Mouse (Mus musculus) erythroblast, embryonic 14.5 days (primary cell): ENCODE data around the gene Taar7e. TPM values are rescaled to one million over a fixed set of nuclear protein-coding genes. Genes with fewer than 3 reads are reported as not detected.
"Not testable (repeated sequence)": the region's sequence is repeated elsewhere in the genome, so short reads cannot be mapped to it uniquely, and the experiment has no call there.

Experiments used
- H3K27me3 ChIP-seq: 2 replicates; pipeline ENCODE4 v1.6.1; 2012; ENCODE audit warnings: inconsistent platforms; ENCODE audit not compliant: control insufficient read depth
- H3K36me3 ChIP-seq: 2 replicates; pipeline ENCODE4 v1.6.1; 2012; ENCODE audit warnings: mild to moderate bottlenecking, inconsistent platforms; ENCODE audit not compliant: control insufficient read depth
- H3K4me1 ChIP-seq: 2 replicates; pipeline ENCODE4 v1.6.1; 2012; ENCODE audit warnings: inconsistent platforms; ENCODE audit not compliant: control insufficient read depth
- H3K4me3 ChIP-seq: replicated peaks from 2 replicates; pipeline ENCODE3; 2012; ENCODE audit warnings: moderate library complexity, mild to moderate bottlenecking, inconsistent platforms
- H3K9me3 ChIP-seq: 2 replicates; pipeline ENCODE4 v1.6.1; 2012; ENCODE audit warnings: low read length, inconsistent platforms, mixed read lengths; ENCODE audit not compliant: control insufficient read depth
- GATA1 ChIP-seq: IDR thresholded peaks from 2 replicates; pipeline ENCODE4 v1.6.1; 2012; ENCODE audit warnings: low read length, inconsistent platforms, mixed read lengths
- TAL1 ChIP-seq: IDR thresholded peaks from 3 replicates; pipeline ENCODE4 v1.6.1; 2012; ENCODE audit warnings: low read length, inconsistent platforms, mixed read lengths
- polyA plus RNA-seq: library from polyadenylated mRNA; stranded (reverse); fragments of >175 nt; gene quantifications from 2 replicates; pipeline ENCODE4 v1.2.3, GENCODE M21; 2012

Gene Taar7e
- polyA plus RNA-seq, 1 experiment, result not detected

- H3K27me3 ChIP-seq, result no peaks in the 10 kb centered on the region
- H3K36me3 ChIP-seq, result no peaks in the 10 kb centered on the region
- peaks cover 4% of the 10 kb centered on the region for H3K4me1 ChIP-seq
- no peaks in the 10 kb centered on the region for H3K9me3 ChIP-seq
- no peak overlapping the region for H3K4me3 ChIP-seq
- no peak for TF ChIP-seq GATA1
- no peak for TF ChIP-seq TAL1
Measured at GRCm38 (mm10) chr10:24052039-24052438, 14.6 kb downstream of the Taar7e start.

GRCm38 (mm10) chr10:24058986-24059385 is 21.6 kb downstream of the Taar7e start:
- H3K4me3 ChIP-seq, result no peak overlapping the region
- TF ChIP-seq TAL1 (no peak), GATA1 (no peak)
- no peaks in the 10 kb centered on the region for H3K4me1 ChIP-seq
- no peaks in the 10 kb centered on the region for H3K9me3 ChIP-seq
- no peaks in the 10 kb centered on the region for H3K27me3 ChIP-seq
- H3K36me3 ChIP-seq, result no peaks in the 10 kb centered on the region

GRCm38 (mm10) chr10:24074751-24075150 is 37.3 kb downstream of the Taar7e start:
- H3K4me3 ChIP-seq, H3K36me3 ChIP-seq, H3K9me3 ChIP-seq, H3K27me3 ChIP-seq, H3K4me1 ChIP-seq: not testable (repeated sequence)

- not testable (repeated sequence) for H3K9me3 ChIP-seq, H3K27me3 ChIP-seq, H3K36me3 ChIP-seq
Measured at GRCm38 (mm10) chr10:24076200-24076599, 38.8 kb downstream of the Taar7e start, which contains the start of gene Taar8a. Gene Taar8a, plus strand, starts transcription at chr10:24076500.

GRCm38 (mm10) chr10:24080166-24080565 is 42.8 kb downstream of the Taar7e start:
- Histone ChIP-seq H3K36me3 (no peaks in the 10 kb centered on the region), H3K27me3 (no peaks in the 10 kb centered on the region), H3K4me3 (no peak overlapping the region), H3K9me3 (no peaks in the 10 kb centered on the region), H3K4me1 (peaks cover 2% of the 10 kb centered on the region; the same call in 1 of the 2 replicates)
- TF ChIP-seq TAL1, result no peak
- no peak for TF ChIP-seq GATA1

More at GRCm38 (mm10) chr10:24076200-24076599, 38.8 kb downstream of the Taar7e start, which contains the start of gene Taar8a:
- not testable (repeated sequence) for H3K4me1 ChIP-seq, H3K4me3 ChIP-seq

GRCm38 (mm10) chr10:24085936-24086335 is 48.5 kb downstream of the Taar7e start:
- H3K4me1 ChIP-seq, result no peaks in the 10 kb centered on the region
- H3K36me3 ChIP-seq, result no peaks in the 10 kb centered on the region
- no peak for TF ChIP-seq GATA1
- no peak for TF ChIP-seq TAL1
- H3K4me3 ChIP-seq, result no peak overlapping the region
- H3K9me3 ChIP-seq, result no peaks in the 10 kb centered on the region
- H3K27me3 ChIP-seq, result no peaks in the 10 kb centered on the region

- Histone ChIP-seq H3K9me3 (no peaks in the 10 kb centered on the region), H3K4me1 (no peaks in the 10 kb centered on the region), H3K36me3 (no peaks in the 10 kb centered on the region), H3K4me3 (no peak overlapping the region), H3K27me3 (no peaks in the 10 kb centered on the region)
- TF ChIP-seq GATA1 (no peak), TAL1 (no peak)
Measured at GRCm38 (mm10) chr10:24086555-24086954, 49.1 kb downstream of the Taar7e start.

- Histone ChIP-seq H3K4me3 (no peak overlapping the region), H3K27me3 (no peaks in the 10 kb centered on the region), H3K9me3 (no peaks in the 10 kb centered on the region), H3K36me3 (no peaks in the 10 kb centered on the region), H3K4me1 (no peaks in the 10 kb centered on the region)
- TF ChIP-seq GATA1 (no peak), TAL1 (no peak)
Measured at GRCm38 (mm10) chr10:24087168-24087567, 49.8 kb downstream of the Taar7e start.

Other genes starting within 250 kb of the Taar7e start
- 0.02 and 0.03 TPM in 2 replicates for gene Slc18b1, start 240.6 kb upstream of the Taar7e start, polyA plus RNA-seq
- not detected in 2 replicates for gene Vnn3, start 186.2 kb upstream of the Taar7e start, polyA plus RNA-seq
- not detected in 2 replicates for gene Vnn1, start 142.9 kb upstream of the Taar7e start, polyA plus RNA-seq
- not detected in 2 replicates for gene Taar1, start 117.3 kb upstream of the Taar7e start, polyA plus RNA-seq
- gene Taar2, start 99.0 kb upstream of the Taar7e start, polyA plus RNA-seq, result not detected in 2 replicates
- gene Taar3, start 88.1 kb upstream of the Taar7e start, polyA plus RNA-seq, result not detected in 2 replicates
- gene Taar4, start 77.1 kb upstream of the Taar7e start, polyA plus RNA-seq, result not detected in 2 replicates
- 0.03 TPM in 1 of 2 replicates, not detected in the other for gene Taar5, start 66.9 kb upstream of the Taar7e start, polyA plus RNA-seq
- not detected in 2 replicates for gene Taar6, start 52.0 kb upstream of the Taar7e start, polyA plus RNA-seq
- not detected in 2 replicates for gene Taar7a, start 44.1 kb upstream of the Taar7e start, polyA plus RNA-seq
- gene Taar7b, start 37.7 kb upstream of the Taar7e start, polyA plus RNA-seq, result not detected in 2 replicates
- not detected in 2 replicates for gene Taar7d, start 10.4 kb upstream of the Taar7e start, polyA plus RNA-seq
- gene Taar7f, start 11.9 kb downstream of the Taar7e start, polyA plus RNA-seq, result not detected in 2 replicates
- not detected in 2 replicates for gene Taar8a, start 38.9 kb downstream of the Taar7e start, polyA plus RNA-seq
- gene Taar8b, start 54.7 kb downstream of the Taar7e start, polyA plus RNA-seq, result not detected in 2 replicates
- gene Taar8c, start 64.3 kb downstream of the Taar7e start, polyA plus RNA-seq, result not detected in 2 replicates
- gene Taar9, start 71.9 kb downstream of the Taar7e start, polyA plus RNA-seq, result not detected in 2 replicates
- gene Stx7, start 111.7 kb downstream of the Taar7e start, polyA plus RNA-seq, result 2.2 and 2.7 TPM in 2 replicates
- not detected in 2 replicates for gene Moxd1, start 185.9 kb downstream of the Taar7e start, polyA plus RNA-seq